Mouse (Mus musculus) brain, embryonic 14.5 days (tissue): Measurements from ENCODE around the gene Spen.

Experiments
- CTCF ChIP-seq: fragments of 200-500 bp; IDR thresholded peaks from 2 replicates; pipeline ENCODE4 v1.5.1; 2012; ENCODE audit warnings: inconsistent platforms, mild to moderate bottlenecking, moderate library complexity, borderline replicate concordance; ENCODE audit not compliant: insufficient read depth, insufficient read length; ENCODE audit errors: extremely low read depth
- POLR2A ChIP-seq: fragments of 200-500 bp; IDR thresholded peaks from 2 replicates; pipeline ENCODE4 v1.6.1; 2012; ENCODE audit warnings: mild to moderate bottlenecking, inconsistent platforms, borderline replicate concordance; ENCODE audit not compliant: poor library complexity, insufficient read depth, insufficient read length, severe bottlenecking; ENCODE audit errors: extremely low read depth

GRCm38 (mm10) chr4:141581051-141581450 is 42.7 kb upstream of the Spen start:
- TF ChIP-seq CTCF = no peak
- TF ChIP-seq POLR2A = no peak
